Mouse (Mus musculus) bone marrow macrophage, adult 2 months (primary cell): Measurements from ENCODE around the gene Ctbp1. TPM values are rescaled to one million over a fixed set of nuclear protein-coding genes. Genes with fewer than 3 reads are reported as not detected.

Experiments
- H3K27ac ChIP-seq: 2 replicates; pipeline ENCODE4 v1.5.1; 2012; ENCODE audit warnings: low read depth, low read length; ENCODE audit not compliant: insufficient read depth
- H3K4me1 ChIP-seq: 2 replicates; pipeline ENCODE4 v1.6.1; 2012; ENCODE audit warnings: low read length; ENCODE audit not compliant: control insufficient read depth, insufficient read depth
- H3K4me3 ChIP-seq: 2 replicates; pipeline ENCODE4 v1.5.1; 2012; ENCODE audit warnings: mild to moderate bottlenecking, low read length, moderate library complexity; ENCODE audit not compliant: insufficient read depth
- CTCF ChIP-seq: IDR thresholded peaks from 2 replicates; pipeline ENCODE4 v1.5.1; 2012; ENCODE audit warnings: low read depth, mild to moderate bottlenecking, low read length, moderate library complexity
- POLR2A ChIP-seq: IDR thresholded peaks from 2 replicates; pipeline ENCODE4 v1.6.1; 2012; ENCODE audit warnings: mild to moderate bottlenecking, low read depth, low read length, borderline replicate concordance
- polyA plus RNA-seq: library from polyadenylated mRNA; stranded (reverse); fragments of >200 nt; gene quantifications from 2 replicates; pipeline ENCODE4 v1.2.4, GENCODE M21; 2012; ENCODE audit not compliant: missing spikeins, insufficient read depth, insufficient read length

Gene Ctbp1
- polyA plus RNA-seq, 1 experiment, result 97.8 TPM

DNA sequence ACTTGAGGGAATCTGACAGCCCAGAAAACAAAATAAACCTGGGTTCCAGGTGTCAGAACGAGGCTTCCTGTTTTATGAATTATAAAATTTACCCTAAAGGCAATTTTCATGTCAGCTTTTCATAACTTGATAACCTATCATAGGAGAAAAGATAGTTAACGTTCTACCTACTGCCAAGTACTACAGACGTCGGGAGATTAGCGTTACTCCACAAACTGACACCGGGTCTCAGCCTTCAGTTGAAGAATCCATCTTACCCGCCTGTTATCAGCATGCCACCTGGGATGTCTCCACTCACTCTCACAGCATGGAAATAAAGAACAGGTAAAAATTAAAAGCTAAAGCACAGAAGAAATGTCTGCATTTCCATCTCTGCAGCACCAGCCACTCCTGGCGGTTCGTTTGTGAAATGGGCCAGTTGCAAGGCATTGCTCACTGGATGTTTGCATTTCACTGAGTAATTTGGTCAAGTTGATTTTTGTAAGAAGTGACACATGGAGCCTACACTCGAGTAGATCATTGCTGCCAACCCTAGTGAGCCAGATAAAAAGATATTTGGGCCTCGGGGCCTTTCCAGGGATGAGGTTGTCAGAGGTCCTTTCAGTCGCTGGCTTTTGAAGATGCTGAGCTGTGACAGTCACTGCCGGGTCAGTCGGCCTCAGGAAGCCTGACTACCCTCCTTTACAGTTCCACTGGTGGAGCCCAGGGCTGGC, 66.1 kb downstream of the Ctbp1 start:
- no peak overlapping the region for H3K4me3 ChIP-seq
- no peak for TF ChIP-seq POLR2A
- TF ChIP-seq CTCF, result no peak

DNA sequence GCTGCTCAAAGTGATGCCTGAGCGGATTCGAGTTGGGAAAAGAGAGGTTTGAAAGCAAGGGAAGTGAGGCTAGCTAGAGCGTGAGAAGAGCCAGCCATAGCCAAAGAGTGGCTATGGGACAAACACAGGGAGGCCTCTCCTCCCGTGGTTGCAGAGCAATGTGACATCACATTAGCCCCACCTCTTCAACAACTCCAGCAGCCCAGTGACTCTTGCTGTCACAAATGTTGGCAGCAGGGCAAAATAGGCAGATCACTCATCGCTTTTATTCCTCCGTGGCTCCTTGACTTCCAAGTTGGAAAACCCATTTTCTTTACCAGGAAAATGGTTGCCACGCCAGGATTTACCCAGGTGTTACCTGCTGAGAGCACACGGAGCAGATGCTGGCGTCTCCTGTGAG, 67.7 kb downstream of the Ctbp1 start:
- no peak overlapping the region for H3K4me3 ChIP-seq
- TF ChIP-seq POLR2A, result no peak
- TF ChIP-seq CTCF, result no peak
- H3K27ac ChIP-seq, result no peak overlapping the region
- H3K4me1 ChIP-seq, result no peaks in the 10 kb centered on the region

More for the DNA sequence above, 66.1 kb downstream of the Ctbp1 start:
- no peak overlapping the region for H3K27ac ChIP-seq
- no peaks in the 10 kb centered on the region for H3K4me1 ChIP-seq

DNA sequence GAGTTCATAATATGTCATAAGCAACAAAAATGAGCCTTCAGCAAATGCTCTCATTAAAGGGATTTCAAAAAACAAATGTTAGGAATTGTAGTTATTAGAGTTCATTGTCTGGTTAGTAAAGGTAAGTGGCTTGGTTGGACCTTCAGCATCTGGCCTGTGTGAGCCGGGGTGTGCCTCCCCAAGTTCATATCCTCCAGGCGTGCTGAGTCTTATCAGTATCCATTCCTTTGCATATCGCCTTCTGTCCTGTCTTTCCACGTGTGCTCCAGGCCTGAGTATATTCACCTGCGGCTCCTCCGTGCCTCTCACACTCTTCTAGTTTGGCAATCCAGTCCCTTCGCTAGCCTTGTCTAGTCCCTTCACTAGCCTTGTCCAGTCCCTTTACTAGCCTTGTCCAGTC, 68.5 kb downstream of the Ctbp1 start:
- Histone ChIP-seq H3K27ac (no peak overlapping the region), H3K4me1 (no peaks in the 10 kb centered on the region), H3K4me3 (no peak overlapping the region)
- TF ChIP-seq CTCF (no peak), POLR2A (no peak)

DNA sequence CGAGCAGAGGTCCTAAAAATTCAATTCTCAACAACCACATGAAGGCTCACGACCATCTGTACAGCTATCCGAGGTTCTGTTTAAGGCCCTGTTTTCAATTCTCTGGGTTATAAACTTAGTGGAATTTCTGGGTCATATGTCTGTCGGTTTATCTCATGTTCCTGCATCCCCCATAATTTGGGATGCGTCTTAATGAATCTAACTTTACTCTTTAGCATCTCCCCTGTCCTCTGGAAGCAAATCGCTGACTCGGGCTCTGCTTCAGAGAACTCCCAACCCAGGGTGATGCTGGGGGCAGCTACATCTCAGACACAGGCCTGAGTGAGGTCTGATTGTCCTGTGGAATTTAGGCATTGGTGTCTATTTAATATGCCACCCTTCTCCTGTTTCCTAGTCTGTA, 70.5 kb downstream of the Ctbp1 start:
- H3K27ac ChIP-seq, result no peak overlapping the region
- H3K4me1 ChIP-seq, result no peaks in the 10 kb centered on the region
- H3K4me3 ChIP-seq, result no peak overlapping the region
- no peak for TF ChIP-seq CTCF
- no peak for TF ChIP-seq POLR2A

DNA sequence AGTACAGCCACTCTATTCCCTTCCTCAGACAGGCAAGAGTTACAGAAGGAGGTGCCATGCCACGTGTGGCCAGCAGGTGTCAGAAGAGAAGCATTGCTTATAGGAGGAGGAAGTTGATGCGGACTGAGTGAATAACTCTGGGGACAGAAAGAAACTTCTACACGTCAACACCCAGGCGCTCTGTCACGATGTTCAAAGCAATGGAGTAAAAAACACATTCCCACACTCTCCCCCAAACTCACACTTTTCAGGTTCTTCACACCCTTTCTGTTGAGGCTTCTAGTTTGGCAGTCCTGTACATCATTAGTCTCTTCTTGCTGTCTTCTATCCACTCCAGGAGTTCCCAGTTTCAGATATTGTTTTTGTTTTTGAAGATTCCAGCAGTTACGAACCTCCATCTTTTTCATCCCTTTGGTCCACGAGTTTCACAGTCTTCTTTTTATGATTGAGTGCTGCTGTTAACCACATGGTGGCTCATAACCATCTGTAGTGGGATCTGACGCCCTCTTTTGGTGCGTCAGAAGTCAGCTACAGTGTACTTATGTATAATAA, 71.0 kb downstream of the Ctbp1 start:
- peak overlapping the region; percentile 7; the same call in 1 of the 2 replicates for H3K4me3 ChIP-seq
- H3K4me1 ChIP-seq, result no peaks in the 10 kb centered on the region
- peak; percentile 58 for TF ChIP-seq CTCF
- TF ChIP-seq POLR2A, result no peak
- H3K27ac ChIP-seq, result no peak overlapping the region

DNA sequence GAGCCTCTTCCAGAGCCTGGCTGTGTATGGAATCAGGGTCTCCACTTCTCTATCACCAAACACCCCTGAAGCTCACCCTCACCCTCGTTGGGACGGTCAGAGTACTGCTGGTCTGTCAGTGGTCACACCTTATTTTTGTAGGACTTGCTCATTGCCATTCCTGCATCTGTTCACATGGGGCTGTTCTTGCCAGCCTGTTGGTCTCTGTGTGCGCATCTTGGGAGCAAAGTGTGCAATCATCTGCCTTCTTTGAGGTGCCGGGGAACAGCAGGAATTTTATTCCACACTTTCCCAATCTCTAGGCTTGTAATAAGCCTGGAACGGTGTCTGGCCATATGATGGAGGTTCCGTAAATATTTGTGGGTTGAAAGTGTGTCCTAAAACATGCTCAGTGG, 71.6 kb downstream of the Ctbp1 start:
- Histone ChIP-seq H3K27ac (no peak overlapping the region), H3K4me3 (no peak overlapping the region), H3K4me1 (no peaks in the 10 kb centered on the region)
- TF ChIP-seq CTCF (no peak), POLR2A (no peak)

DNA sequence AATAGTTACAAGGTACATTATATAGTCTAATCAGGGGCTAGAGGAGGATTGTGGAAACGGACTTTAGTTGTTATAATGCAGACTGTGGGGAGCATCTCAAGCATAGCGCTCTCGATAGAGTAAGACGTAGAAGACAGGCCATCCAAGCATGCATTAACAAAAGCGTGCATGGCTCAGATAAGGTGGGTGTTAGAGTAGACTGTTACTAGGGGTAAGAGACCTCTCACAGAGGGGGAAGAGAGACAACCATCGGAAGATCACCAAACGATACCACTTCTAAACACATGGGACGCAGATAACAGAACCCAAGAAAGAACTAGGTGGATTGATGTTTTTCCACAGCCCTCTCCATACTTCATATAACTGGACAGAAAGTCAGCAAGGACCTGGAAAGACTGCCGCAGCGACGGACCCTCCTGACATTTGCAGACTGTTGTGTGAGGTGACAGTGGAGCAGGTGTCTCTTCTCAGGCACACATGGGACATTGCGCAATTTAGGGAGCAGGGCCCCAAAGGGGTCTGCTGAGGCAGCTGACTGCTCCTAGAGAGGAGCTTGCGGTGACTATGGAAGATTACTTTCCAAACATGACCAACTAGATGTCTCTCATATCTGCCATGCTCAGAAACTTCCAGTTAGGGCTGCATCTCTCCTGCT, 72.2 kb downstream of the Ctbp1 start:
- TF ChIP-seq CTCF (no peak), POLR2A (no peak)
- Histone ChIP-seq H3K4me3 (no peak overlapping the region), H3K27ac (no peak overlapping the region), H3K4me1 (no peaks in the 10 kb centered on the region)

DNA sequence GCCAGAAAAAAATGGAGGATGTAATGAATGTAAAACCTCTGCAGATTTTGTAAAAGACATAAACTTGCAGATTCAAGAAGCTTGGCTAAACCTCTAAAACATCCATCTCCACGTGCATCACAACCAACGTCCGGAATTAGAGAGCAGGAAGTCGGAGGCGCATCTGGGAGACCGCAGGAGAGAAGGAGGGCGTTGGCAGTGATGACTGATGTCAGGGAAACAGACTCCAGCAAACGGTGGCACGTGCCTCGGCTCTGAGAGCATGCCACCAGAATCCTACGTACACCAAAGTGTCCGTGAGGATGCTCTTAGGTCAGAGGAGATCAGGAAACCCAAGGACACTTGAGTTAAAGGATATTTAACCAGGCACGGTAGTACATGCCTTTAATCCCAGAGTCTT, 73.1 kb downstream of the Ctbp1 start:
- H3K27ac ChIP-seq, result no peak overlapping the region
- H3K4me1 ChIP-seq, result no peaks in the 10 kb centered on the region
- no peak for TF ChIP-seq CTCF
- TF ChIP-seq POLR2A, result no peak

DNA sequence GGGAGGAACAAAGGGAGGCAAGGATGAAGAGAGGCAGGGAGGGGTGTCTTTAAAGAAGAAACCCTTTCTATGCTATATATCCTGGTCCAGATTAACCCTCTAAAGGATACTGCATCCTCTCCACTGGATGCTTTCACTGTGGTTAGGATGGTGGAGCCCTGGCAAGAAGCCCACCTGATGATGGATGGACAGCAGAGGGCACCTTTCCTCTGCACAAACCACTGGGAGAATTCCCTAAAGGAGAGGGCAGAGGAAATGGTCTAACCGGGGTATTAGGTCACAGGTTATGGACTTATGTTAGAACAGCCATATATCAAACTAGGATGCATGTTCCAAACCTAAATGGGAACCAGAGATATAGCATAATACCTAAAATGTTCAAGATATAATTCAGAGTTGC, 74.7 kb downstream of the Ctbp1 start:
- no peaks in the 10 kb centered on the region for H3K4me1 ChIP-seq
- no peak for TF ChIP-seq POLR2A
- TF ChIP-seq CTCF, result no peak
- H3K4me3 ChIP-seq, result no peak overlapping the region
- H3K27ac ChIP-seq, result no peak overlapping the region

More for the DNA sequence above, 73.1 kb downstream of the Ctbp1 start:
- H3K4me3 ChIP-seq, result no peak overlapping the region

Other genes with a start within 250 kb of the Ctbp1 start
- gene Slc5a1, start 170.8 kb downstream of the Ctbp1 start, polyA plus RNA-seq, result not detected in 2 replicates
- gene Spon2, start 56.5 kb downstream of the Ctbp1 start, polyA plus RNA-seq, result not detected in 2 replicates
- gene Maea, start 60.5 kb upstream of the Ctbp1 start, polyA plus RNA-seq, result 65.9 and 72.7 TPM in 2 replicates
- 13.0 and 15.9 TPM in 2 replicates for gene Uvssa, start 103.6 kb upstream of the Ctbp1 start, polyA plus RNA-seq
- gene Nkx1-1, start 159.0 kb upstream of the Ctbp1 start, polyA plus RNA-seq, result not detected in 2 replicates